Mouse (Mus musculus) myocyte (in vitro differentiated cells): ENCODE measurements around the gene Usp51. TPM values are rescaled to one million over a fixed set of nuclear protein-coding genes. Genes with fewer than 3 reads are reported as not detected.
"Not testable (repeated sequence)": the region's sequence is repeated elsewhere in the genome, so short reads cannot be mapped to it uniquely, and the experiment has no call there.

Source experiments
- H3K27me3 ChIP-seq: one replicate; pipeline ENCODE4 v1.6.1; 2011; ENCODE audit not compliant: control insufficient read depth, insufficient read depth, insufficient read length
- H3K36me3 ChIP-seq: one replicate; pipeline ENCODE4 v1.6.1; 2011; ENCODE audit not compliant: control insufficient read depth, insufficient read depth
- H3K4me2 ChIP-seq: one replicate; pipeline ENCODE4 v1.6.1; 2011; ENCODE audit warnings: low read depth, control low read depth
- H3K4me3 ChIP-seq: one replicate; pipeline ENCODE4 v1.5.1; 2011; ENCODE audit warnings: mild to moderate bottlenecking, control low read depth, moderate library complexity
- H3K79me2 ChIP-seq: one replicate; pipeline ENCODE4 v1.6.1; 2011; ENCODE audit not compliant: control insufficient read depth, insufficient read depth
- H3ac ChIP-seq: one replicate; pipeline ENCODE4 v1.6.1; 2011; ENCODE audit not compliant: control insufficient read depth, insufficient read length
- CEBPB ChIP-seq: IDR thresholded peaks from 2 replicates; pipeline ENCODE4 v1.6.1; 2011; ENCODE audit warnings: mild to moderate bottlenecking, moderate library complexity; ENCODE audit not compliant: poor library complexity, insufficient read depth, severe bottlenecking
- E2F4 ChIP-seq: IDR thresholded peaks from one replicate; pipeline ENCODE4 v1.6.1; 2011; ENCODE audit warnings: mild to moderate bottlenecking, control low read depth, moderate library complexity; ENCODE audit not compliant: insufficient read depth
- MAX ChIP-seq: IDR thresholded peaks from one replicate; pipeline ENCODE4 v1.6.1; 2011; ENCODE audit warnings: low read depth, mild to moderate bottlenecking, control low read depth
- MYOD1 ChIP-seq, 3 experiments: IDR thresholded peaks; one replicate each; pipeline ENCODE4 v1.6.1; 2011; ENCODE audit warnings: control low read depth in 2 of 3, low read depth in 2 of 3, mild to moderate bottlenecking in 2 of 3, moderate library complexity in 1 of 3; ENCODE audit not compliant: insufficient read length in 2 of 3, control insufficient read depth in 1 of 3
- MYOG ChIP-seq, 3 experiments: IDR thresholded peaks; one replicate each; pipeline ENCODE4 v1.6.1; 2011; ENCODE audit warnings: control low read depth in 2 of 3, low read depth in 2 of 3, mild to moderate bottlenecking in 2 of 3; ENCODE audit not compliant: insufficient read length in 2 of 3, control insufficient read depth in 1 of 3, insufficient read depth in 1 of 3
- POLR2A ChIP-seq: IDR thresholded peaks from one replicate; pipeline ENCODE4 v1.6.1; 2011; ENCODE audit warnings: low read depth, mild to moderate bottlenecking, control low read depth, moderate library complexity; ENCODE audit not compliant: insufficient read length
- REST ChIP-seq: IDR thresholded peaks from one replicate; pipeline ENCODE4 v1.6.1; 2011; ENCODE audit warnings: mild to moderate bottlenecking, control low read depth, moderate library complexity; ENCODE audit not compliant: insufficient read depth, insufficient read length
- SRF ChIP-seq: IDR thresholded peaks from one replicate; pipeline ENCODE4 v1.6.1; 2011; ENCODE audit warnings: low read depth; ENCODE audit not compliant: control insufficient read depth, insufficient read length
- TCF12 ChIP-seq: IDR thresholded peaks from one replicate; pipeline ENCODE4 v1.6.1; 2011; ENCODE audit warnings: mild to moderate bottlenecking, control low read depth; ENCODE audit not compliant: poor library complexity, insufficient read depth, severe bottlenecking
- TCF3 ChIP-seq: IDR thresholded peaks from one replicate; pipeline ENCODE4 v1.6.1; 2011; ENCODE audit warnings: low read depth, control low read depth; ENCODE audit not compliant: insufficient read length
- USF1 ChIP-seq: IDR thresholded peaks from one replicate; pipeline ENCODE4 v1.6.1; 2011; ENCODE audit warnings: low read depth, mild to moderate bottlenecking, control low read depth, moderate library complexity
- polyA plus RNA-seq: library from polyadenylated mRNA; unstranded; fragments of >200 nt; fragmentation: generic; extraction: Trizol; gene quantifications from one replicate; pipeline ENCODE4 v1.2.1, GENCODE M21; 2012; ENCODE audit warnings: missing spikeins

Gene Usp51
- polyA plus RNA-seq, 1 experiment: not detected

DNA sequence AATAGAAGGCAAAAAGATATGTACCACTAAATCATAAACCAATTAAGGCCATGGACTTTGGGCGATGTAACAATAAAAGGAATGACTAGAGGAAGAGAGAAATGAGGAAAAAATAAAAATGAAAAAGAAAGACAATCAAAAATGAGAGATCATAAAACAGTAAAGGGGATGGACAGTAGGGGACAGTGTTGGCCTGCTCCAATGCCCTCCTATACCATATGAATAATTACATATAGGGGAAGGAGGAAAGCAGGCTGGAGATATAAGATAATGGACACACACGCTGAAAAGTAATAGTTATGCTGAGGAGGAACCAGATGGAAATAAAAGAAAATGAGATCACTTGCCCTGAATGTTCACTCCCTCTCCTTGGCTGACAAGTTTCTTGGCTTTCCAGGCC, 21.3 kb upstream of the Usp51 start:
- Histone ChIP-seq H3K79me2 (no peaks in the 10 kb centered on the region), H3ac (no peak overlapping the region), H3K36me3 (no peaks in the 10 kb centered on the region), H3K27me3 (no peaks in the 10 kb centered on the region), H3K4me3 (no peak overlapping the region), H3K4me2 (no peak overlapping the region)
- TF ChIP-seq TCF12: no peak
- TF ChIP-seq TCF3: no peak
- TF ChIP-seq SRF: no peak
- TF ChIP-seq MYOG (IDR thresholded peaks at IDR 0.05; ENCODE audit: control insufficient read depth in 1 of 3, insufficient read depth in 1 of 3, insufficient read length in 2 of 3, low read depth in 2 of 3): no peak
- no peak for TF ChIP-seq MYOD1 (IDR thresholded peaks at IDR 0.05; ENCODE audit: control insufficient read depth in 1 of 3, insufficient read length in 2 of 3, low read depth in 2 of 3)

DNA sequence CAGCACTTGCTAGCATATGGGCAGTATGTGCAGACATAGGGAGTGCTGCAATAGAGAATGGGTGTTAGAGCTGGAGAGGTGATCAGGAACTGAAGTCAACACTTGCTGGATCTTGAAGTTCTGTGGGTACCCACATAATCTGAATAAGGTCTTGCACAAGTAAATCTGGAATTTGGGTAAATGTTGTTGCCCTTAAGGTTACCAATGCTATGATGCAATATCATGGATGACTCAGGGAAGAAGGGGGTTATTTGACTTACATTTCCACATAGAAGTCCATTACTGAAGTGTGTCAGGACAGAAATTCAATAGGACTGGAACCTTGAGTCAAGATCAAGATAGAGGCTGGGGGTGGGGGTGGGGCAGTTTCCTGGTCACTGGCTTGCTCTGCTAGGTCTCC, 16.4 kb upstream of the Usp51 start:
- not testable (repeated sequence) for H3K36me3 ChIP-seq, H3K4me2 ChIP-seq, H3K27me3 ChIP-seq, H3K4me3 ChIP-seq, H3K79me2 ChIP-seq, H3ac ChIP-seq

DNA sequence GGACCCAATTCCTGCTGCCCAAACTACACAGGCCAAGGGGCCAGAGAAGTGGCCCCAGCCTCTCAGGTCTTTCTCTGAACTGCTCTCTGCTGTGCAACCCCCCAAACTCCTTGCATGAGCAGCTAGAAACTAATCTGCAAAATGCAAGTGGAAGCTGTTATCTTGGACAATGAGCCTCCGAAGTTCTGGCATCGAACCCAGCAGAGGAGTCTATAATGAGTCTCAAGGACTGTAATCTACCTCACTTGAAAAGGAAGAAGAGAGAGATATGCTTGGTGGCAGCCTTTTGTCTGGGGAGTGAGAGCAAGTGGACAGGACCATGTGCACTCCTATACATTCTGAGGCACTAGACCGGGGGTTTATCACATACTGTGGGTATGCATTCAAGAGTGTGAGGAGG, 10.2 kb upstream of the Usp51 start:
- not testable (repeated sequence) for H3K4me2 ChIP-seq, H3ac ChIP-seq, H3K4me3 ChIP-seq, H3K27me3 ChIP-seq, H3K36me3 ChIP-seq, H3K79me2 ChIP-seq

DNA sequence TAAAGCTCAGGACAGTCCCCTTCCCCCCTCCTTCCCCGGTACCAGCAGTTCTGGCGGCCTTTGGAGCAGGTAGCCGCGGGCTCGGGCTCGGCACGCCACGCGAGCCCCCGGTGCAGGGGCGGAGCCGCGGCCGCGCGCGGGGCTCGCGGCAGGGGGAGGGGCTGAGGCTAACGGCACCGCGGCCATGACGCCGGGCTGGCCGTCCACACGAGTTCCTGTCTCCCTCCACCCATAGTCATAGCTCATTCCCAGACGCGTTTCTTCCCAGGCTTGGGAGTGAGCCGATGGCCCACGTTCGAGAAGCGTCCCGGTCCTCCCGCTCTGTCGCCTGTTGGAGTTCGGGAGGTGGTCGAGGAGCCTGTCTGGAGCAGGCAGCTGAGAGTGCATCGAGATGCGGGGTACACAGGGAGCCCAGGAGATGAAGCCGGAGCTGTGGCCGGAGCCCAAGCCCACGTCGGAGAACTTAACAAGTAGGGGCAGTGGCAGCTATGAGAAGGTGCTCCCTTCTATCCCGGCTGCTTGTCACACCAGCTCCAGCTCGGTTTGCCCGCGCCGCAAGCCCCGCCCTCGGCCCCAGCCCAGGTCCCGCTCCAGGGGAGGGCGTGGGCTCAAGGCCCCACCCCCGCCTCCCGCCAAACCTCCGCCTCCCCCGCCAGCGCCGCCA, 884 bp downstream of the Usp51 start:
- no peaks in the 10 kb centered on the region for H3K79me2 ChIP-seq
- no peak overlapping the region for H3K4me3 ChIP-seq
- TF ChIP-seq REST: no peak
- no peak for TF ChIP-seq TCF12
- TF ChIP-seq SRF: no peak
- no peaks in the 10 kb centered on the region for H3K27me3 ChIP-seq
- peak overlapping the region; percentile 12 for H3K4me2 ChIP-seq
- H3K36me3 ChIP-seq: no peaks in the 10 kb centered on the region
- no peak overlapping the region for H3ac ChIP-seq

DNA sequence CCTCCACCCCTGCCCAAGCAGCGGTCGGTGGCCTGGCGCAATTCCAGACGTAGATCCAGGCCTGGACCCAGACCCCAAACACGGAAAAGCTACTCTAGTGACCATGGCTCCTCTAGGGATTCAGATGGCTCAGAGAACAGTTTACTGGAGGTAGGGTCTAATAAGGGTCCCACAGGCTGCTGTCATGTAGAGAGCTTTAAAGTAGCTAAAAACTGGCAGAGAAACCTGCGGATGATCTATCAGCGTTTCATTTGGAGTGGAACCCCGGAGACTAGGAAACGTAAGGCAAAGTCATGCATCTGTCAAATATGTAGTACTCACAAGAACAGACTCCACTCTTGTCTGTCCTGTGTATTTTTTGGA, 1.4 kb downstream of the Usp51 start:
- no peaks in the 10 kb centered on the region for H3K27me3 ChIP-seq
- no peak overlapping the region for H3ac ChIP-seq
- H3K4me3 ChIP-seq: no peak overlapping the region
- H3K4me2 ChIP-seq: no peak overlapping the region
- no peaks in the 10 kb centered on the region for H3K36me3 ChIP-seq
- TF ChIP-seq POLR2A (no peak), REST (no peak), MAX (no peak), TCF3 (no peak), E2F4 (no peak), USF1 (no peak), SRF (no peak), CEBPB (no peak)
- H3K79me2 ChIP-seq: no peaks in the 10 kb centered on the region

DNA sequence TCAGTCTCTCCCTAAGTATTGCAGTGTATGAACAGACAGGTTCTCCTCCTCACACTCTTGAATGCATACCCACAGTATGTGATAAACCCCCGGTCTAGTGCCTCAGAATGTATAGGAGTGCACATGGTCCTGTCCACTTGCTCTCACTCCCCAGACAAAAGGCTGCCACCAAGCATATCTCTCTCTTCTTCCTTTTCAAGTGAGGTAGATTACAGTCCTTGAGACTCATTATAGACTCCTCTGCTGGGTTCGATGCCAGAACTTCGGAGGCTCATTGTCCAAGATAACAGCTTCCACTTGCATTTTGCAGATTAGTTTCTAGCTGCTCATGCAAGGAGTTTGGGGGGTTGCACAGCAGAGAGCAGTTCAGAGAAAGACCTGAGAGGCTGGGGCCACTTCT, 19.0 kb downstream of the Usp51 start:
- not testable (repeated sequence) for H3K36me3 ChIP-seq, H3K27me3 ChIP-seq, H3K4me2 ChIP-seq, H3K79me2 ChIP-seq, H3K4me3 ChIP-seq, H3ac ChIP-seq

DNA sequence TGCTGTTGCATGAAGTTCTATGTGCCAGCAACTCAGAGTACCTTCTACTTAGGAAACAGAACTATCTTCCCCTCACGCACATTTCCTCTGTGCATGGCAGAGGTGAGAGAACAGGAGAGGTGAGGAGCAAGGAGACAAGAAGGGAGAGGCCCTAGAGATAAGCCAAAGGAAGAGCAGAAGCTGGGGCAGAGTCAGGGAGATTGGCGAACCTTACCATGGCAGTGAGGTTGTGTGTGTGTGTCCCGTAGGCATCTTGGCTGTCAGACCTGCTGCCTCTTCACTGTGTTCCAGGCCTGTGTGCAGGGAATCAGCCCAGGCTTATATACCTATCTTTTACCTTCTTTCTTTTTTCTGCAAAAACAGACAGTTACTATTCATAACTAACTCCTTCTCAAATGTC, 19.4 kb downstream of the Usp51 start:
- H3K79me2 ChIP-seq, H3K36me3 ChIP-seq, H3K4me2 ChIP-seq, H3K4me3 ChIP-seq, H3ac ChIP-seq, H3K27me3 ChIP-seq: not testable (repeated sequence)

DNA sequence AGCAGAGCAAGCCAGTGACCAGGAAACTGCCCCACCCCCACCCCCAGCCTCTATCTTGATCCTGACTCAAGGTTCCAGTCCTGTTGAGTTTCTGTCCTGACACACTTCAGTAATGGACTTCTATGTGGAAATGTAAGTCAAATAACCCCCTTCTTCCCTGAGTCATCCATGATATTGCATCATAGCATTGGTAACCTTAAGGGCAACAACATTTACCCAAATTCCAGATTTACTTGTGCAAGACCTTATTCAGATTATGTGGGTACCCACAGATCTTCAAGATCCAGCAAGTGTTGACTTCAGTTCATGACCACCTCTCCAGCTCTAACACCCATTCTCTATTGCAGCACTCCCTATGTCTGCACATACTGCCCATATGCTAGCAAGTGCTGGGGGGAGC, 25.3 kb downstream of the Usp51 start:
- H3K36me3 ChIP-seq, H3K79me2 ChIP-seq, H3K4me3 ChIP-seq, H3ac ChIP-seq, H3K27me3 ChIP-seq, H3K4me2 ChIP-seq: not testable (repeated sequence)
